Mouse (Mus musculus) gastrocnemius, postnatal 36 days (tissue): Measurements from ENCODE around the gene Isyna1. TPM values are rescaled to one million over a fixed set of nuclear protein-coding genes. Genes with fewer than 3 reads are reported as not detected.
A peak's percentile ranks its signal among the peaks of the same experiment; 100 is the strongest.

Source experiments
- DNase-seq, 2 experiments: peaks; one replicate each; pipeline ENCODE4 v3.0.0; 2022
- intact Hi-C: fragments of 180-260 bp; cut with DNase I; formaldehyde crosslinking; loops from one replicate; pipeline ENCODE4 v1.15.1; 2025
- long read RNA-seq, 2 experiments: library from polyadenylated mRNA; stranded (forward); transcript quantifications; one replicate each; pipeline ENCODE4 v2.0.0; 2021
- total RNA-seq, 2 experiments: library from RNA; stranded (reverse); gene quantifications; 2 replicates each; pipeline ENCODE4 v1.2.3; 2021

Isyna1 gene
- total RNA-seq, result 1 to 10 TPM; 4.1 to 5.1 TPM
- long read RNA-seq, experiment 1, partial matches to known transcripts, result 2 of 6 reads
- long read RNA-seq, experiment 1, other reads (novel, unspliced or antisense), result 0 of 6 reads
- long read RNA-seq, experiment 2, partial matches to known transcripts, result 0 of 4 reads
- long read RNA-seq, experiment 2, other reads (novel, unspliced or antisense), result 0 of 4 reads

DNA sequence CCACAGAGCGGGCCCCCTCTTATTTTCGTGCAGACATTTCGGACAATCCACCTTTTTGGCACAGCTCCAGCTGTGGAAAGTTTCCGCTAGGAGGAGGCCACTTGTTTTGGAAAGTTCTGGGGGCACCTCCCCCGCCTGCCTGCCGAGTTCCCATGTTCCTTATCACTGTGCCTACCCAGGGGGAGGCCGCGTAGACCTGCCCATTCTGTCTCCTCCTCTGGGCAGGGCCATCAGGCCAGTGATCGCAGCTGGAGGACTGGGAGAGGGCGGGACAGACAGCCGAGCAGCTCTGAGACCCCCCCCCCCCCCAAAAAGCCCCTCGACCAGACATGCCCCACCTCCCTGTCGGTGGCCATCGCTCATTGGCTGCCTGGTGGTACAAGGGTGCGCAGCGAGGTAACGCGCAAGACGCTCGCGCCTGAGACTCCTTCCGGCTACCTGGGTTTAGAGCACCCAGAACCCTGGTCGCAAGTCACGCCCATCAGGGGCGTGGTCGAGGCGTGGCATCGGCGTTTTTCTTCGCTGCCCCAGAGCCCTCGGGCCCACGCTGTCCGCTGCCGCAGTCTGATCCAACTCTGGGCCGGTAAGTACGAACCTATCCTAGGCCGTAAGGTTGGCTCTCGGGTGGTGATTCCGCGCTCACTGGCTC is at the start of gene Isyna1:
Gene Isyna1, plus strand, starts transcription at position 413 of the 649 bp plus-strand sequence.
- DNase-seq, result peak; percentile 58 to 62
- intact Hi-C loops, result no loop called here

DNA sequence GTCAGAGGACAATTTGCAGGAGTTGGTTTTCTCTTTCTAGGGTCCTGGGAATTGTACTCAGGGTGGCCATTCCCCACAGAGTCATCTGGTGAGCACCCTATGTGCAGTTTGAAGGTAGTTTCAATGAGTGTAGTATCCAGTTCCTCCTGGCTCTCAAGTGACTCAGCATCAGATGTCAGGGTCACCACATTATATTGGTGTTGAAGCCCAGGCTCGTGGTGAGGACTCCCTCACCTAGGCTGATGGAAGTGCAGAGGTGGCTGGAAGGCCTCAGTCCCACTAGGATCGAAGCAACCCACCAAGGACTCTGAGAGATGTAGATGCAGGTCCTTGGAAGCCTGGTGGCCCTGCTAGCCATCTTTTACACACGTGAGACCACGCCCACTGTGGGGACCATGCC is 47.8 kb upstream of the Isyna1 start:
- intact Hi-C loops, result loop anchor here (5.0 kb wide), 1 partner anchor 36 kb away; no protein-coding TSS in a partner anchor
- no peak for DNase-seq

DNA sequence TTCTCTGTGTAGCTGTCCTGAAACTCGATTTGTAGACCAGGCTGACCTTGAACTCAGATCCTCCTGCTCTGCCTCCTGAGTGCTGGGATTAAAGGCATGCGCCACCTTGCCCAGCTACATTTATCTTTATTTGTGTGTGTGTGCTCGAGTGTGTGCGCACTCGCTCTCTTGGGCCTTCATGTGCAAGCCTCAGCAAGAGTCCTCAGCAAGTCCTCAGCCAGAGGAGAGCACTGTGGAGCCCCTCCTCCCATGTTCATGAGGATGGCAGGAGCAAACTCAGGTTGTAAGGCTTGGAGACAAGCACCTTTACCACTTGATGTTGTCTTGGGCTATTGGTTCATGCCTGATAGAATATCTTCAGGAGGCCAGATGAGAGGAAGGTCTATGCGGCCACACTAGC is 46.4 kb upstream of the Isyna1 start:
- intact Hi-C loops, result loop anchor here (5.0 kb wide), 1 partner anchor 35 kb away; no protein-coding TSS in a partner anchor
- DNase-seq, result no peak

DNA sequence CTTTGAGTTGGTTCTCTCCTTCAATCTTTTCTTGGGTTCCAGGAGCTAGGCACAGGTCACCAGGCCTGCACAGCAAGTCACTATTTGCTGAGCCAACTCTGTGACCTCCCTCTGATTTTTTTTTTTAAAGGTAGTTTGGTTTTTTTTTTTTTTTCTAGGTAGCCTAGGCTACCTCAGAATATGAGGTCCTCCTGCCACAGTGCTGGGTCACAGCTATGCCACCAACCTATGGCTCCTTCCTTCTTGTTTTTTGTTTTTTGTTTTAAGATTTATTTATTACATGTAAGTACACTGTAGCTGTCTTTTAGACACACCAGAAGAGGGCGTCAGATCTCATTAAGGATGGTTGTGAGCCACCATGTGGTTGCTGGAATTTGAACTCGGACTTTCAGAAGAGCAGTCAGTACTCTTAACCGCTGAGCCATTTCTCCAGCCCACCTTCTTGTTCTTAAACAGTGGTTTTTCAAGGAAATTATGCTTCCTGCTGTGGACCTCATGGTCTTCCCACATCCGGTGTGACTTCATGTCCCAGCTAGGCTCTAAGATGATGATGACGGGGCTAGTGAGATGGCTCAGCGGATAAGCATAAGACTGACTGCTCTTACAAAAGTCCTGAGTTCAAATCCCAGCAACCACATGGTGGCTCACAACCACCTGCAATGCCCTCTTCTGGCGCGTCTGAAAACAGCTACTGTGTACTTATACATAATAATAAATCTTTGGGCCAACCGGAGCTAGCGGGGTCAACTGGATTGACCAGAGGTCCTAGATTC is 44.6 kb upstream of the Isyna1 start:
- intact Hi-C loops, result loop anchor here (5.0 kb wide), 1 partner anchor 33 kb away; no protein-coding TSS in a partner anchor
- no peak for DNase-seq

DNA sequence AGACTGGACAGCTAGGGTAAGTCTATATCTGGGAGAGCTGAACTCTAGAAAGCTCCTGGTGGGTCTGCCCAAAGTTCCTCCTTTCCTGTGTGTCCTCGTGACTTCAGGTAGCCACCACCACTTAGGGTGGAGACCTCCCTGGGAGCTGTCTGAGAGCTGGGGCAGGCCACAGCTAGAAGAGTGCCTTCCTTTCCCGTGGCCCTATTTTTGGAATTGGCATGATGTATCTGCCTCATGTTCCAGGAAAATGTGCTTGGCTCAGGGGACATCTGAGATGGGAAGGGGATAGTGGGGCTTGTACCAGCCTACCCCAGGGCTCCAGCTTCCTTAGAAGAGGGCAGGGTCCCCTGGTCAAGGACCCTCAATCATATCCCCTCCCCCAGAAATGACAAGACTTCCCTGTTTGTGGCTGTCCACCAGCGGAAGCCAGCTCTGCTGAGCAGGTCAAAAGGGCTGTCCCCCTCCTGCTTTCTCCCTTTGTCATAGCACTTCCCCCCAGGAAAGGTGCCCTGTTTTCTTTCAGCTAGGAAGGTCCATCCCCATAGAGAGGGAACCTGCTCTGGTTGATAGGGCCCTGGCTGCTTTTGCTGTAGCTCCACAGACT is 42.5 kb upstream of the Isyna1 start:
- intact Hi-C loops, result no loop called here
- no peak for DNase-seq

DNA sequence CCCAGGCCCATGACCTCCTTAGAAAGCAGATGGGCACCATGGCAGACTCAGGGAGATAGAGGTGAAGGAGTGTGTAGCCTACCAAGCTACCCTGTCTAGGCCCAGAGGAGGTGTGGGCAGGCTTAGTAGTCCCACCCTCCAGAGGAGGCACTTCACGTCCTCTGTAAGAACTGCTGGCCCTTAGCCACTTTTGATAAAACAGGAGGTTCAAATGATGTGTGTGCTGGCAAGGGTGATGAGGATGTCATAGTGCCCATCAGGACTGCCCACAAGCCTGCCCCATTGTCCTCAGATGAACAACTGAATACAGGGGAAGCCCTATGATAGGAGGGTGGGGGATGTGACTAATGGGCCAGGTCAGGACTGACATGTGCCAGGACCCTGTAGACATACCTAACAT is 41.3 kb upstream of the Isyna1 start:
- DNase-seq, result no peak
- intact Hi-C loops, result no loop called here

DNA sequence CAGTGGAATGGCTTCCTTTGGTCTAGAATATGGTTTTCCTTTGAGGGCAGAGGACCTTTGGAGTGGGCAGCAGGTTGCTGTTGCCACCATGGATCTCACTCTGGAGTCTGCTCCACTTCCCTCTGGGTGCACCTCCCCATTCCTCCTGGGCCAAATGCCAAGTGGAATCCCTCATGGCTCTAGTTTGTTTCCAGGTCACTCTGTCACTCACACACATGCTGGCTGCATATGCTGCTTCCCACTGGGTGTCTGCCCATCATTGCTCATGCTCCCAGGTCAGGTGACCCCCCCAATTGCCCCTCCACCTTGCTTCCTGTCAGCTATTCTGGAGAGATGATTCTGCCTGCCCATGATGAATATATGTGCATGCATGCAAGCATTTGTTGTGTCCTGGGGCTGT is 40.4 kb upstream of the Isyna1 start:
- intact Hi-C loops, result no loop called here
- peak in 1 of 2 experiments; percentile 70 for DNase-seq

DNA sequence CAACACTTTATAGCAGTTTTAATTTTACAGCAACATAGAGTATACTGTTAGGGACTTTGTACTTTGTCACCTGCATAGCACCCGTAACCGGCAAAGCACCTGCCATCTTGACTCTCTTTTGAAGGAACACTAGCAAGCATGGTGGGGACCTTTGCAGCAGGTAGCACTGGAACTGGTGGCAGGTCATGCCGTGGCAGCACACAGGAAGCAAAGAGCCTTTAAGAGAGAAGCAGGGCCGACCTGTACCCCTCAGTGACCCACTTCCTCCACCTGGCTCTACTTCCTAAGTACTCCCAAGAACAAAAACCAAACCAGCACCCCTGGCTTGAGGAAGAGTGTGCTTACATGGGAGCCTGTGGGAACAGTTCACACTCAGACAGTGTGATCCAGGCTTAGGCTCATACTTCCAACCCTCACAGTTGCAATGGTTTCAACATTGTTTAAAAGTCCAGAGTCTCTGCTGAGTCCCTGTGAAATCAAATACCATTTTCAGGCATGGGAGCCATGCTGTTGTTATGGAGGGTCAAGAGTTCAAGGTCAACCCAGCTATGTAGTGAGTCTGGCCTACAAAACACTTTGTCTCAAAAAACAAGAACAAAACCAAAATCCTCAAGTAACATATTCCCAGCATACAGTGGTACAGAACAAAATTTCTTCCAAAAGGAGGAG is 39.0 kb upstream of the Isyna1 start:
- intact Hi-C loops, result no loop called here
- DNase-seq, result no peak

DNA sequence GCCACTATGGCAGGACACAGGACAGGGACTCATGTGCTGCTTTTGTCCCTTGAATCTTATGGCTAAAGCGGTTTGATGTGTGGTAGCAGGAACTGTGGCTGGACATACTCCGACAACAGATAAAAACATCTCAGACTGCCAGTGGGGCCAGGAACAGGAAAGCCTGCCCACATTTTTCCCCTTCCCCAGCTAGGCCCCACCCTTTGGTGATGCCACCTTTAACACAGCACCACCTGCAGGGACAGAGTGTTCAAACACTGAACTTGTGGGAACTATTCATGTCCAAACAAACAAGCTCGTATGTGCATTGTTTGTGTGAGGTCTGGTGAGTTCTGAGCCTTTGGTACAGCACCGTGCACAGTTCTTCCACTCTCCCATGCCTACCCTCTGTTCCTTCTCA is 35.8 kb upstream of the Isyna1 start:
- no peak for DNase-seq
- intact Hi-C loops, result no loop called here

DNA sequence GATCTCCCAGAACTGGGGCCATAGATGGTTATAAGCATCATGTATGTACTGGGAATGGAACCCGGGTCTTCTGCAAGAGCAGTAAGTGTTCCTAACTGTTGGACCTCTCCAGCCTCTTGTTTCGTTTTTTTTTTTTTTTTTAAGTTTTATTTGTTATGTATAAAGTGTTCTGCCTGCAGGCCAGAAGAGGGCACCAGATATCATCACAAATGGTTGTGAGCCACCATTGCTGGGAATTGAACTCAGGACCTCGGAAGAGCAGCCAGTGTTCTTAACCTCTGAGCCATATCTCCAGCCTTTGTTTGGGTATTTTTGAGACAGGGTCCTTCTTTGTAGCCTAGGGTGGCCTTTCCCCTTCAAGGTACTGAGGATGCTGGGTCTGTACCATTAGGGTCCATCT is 35.2 kb upstream of the Isyna1 start:
- DNase-seq, result no peak
- intact Hi-C loops, result no loop called here

DNA sequence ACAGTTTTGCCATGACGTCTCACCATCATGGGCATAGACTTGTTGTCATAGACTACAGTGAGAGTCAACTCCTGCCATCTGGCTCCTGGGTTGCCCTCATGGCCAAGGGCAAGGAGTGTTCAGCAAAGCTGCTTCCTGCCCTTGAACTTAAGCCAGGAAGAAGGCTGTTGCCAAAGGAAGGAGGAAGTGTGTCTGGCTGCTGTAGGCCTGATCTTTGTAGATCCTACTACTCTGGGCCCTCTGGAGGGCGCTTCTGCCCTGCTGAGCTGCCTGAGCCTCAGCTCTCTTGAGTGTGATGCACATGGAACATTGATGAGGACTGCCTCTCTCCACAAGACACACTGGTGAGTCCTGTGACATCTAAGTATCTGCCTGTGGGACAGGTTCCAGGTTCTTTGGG is 34.1 kb upstream of the Isyna1 start:
- intact Hi-C loops, result loop anchor here (2.0 kb wide), 1 partner anchor 25 kb away; no protein-coding TSS in a partner anchor
- peak in 1 of 2 experiments; percentile 56 for DNase-seq

DNA sequence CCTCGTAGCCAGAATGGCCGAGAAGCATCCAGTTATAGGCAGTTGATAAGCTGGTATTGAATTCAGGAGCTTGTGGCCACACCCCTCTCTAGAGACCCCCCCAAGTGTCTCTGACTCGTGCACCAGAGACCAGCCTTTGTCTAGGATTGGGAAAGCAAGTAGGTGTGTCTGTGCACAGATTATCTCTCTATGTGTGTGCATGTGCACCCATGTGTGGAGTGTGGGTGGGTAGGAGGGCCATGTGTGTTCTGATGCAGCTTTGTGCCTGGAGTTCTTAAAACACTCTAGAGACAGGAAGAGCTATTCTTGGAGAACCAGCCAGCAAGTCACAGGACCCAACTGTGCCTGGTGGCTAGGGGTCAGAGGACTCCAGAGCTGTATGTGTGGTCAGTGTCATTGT is 33.6 kb upstream of the Isyna1 start:
- intact Hi-C loops, result loop anchor here (2.0 kb wide), 1 partner anchor 24 kb away; no protein-coding TSS in a partner anchor

DNA sequence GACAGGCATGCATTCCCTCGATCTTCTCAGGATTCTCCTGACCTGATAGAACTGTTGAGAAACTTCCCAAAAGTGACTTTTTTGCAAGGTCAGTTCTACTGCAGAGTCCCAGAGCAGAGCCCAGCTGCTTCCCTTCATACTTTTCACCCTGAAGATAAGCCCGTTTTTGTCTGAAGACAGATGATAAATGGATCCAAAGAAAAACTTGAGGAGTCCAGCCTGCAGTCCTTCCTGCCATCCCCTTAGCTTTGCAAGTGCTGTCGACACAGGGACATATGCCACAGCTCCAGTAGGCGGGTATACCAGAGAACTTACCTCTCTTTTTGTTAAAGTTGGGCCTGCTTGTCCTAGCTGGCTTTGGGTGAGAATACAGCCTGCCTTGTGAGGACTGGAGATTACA is 32.8 kb upstream of the Isyna1 start:
- intact Hi-C loops, result loop anchor here (2.0 kb wide), 1 partner anchor 23 kb away; no protein-coding TSS in a partner anchor
- no peak for DNase-seq

More for the DNA sequence above, 33.6 kb upstream of the Isyna1 start:
- DNase-seq, result no peak

DNA sequence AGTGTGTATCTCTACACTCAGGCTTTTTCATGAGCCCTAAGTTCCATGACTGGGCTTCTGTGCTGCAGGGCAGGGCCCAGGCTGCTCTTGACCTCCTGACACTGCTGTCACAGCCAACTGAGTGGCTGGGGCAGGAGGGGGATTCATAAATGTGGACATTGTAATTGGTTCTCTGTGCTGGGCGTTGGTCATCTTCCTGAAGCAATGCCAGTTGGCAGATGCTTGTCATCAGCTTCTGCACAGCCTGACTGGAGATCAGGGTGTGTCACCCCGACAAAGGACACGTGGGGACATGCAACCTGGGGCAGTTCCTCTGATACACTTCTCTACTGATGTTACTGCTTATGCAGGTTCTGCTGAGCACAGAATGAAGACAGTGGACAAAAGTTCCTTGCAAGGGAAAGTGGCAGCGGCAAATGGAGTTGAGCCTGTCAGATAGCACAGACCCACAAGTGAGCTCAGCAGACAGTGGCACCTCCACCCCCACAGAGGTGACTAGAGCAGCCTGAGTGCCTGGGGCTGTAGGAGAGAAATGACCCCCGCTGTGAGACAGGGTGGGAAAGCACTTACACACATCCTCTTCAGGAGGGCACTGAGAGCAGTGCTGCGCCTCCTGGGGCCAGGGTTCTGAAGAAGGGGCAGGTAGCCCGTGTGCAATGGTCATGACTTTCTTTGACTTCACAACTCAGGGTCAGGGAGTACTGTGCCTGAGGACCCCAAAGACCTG is 32.2 kb upstream of the Isyna1 start:
- intact Hi-C loops, result loop anchor here (2.0 kb wide), 1 partner anchor 23 kb away; no protein-coding TSS in a partner anchor
- peak in 1 of 2 experiments; percentile 50 for DNase-seq

DNA sequence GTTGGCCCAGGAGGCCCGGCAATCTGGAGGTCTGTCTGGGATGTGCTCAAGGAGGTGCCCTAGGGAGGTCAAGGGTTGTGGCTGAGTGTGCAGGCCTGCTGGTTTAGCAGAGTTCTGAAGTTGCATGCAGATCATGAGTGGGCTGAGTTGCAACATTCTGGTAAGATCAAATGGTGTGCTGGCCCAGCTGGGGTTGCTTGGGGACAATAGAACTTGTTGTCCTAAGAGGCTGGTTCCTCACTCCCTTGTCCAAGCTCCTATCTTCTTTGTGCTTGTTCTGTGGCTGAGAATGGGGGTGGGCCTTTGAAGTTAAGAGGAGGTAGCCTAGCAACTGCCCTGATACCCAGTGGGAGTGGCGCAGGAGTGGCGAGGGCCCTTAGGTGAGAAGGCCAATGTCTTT is 31.4 kb upstream of the Isyna1 start:
- DNase-seq, result no peak
- intact Hi-C loops, result no loop called here

DNA sequence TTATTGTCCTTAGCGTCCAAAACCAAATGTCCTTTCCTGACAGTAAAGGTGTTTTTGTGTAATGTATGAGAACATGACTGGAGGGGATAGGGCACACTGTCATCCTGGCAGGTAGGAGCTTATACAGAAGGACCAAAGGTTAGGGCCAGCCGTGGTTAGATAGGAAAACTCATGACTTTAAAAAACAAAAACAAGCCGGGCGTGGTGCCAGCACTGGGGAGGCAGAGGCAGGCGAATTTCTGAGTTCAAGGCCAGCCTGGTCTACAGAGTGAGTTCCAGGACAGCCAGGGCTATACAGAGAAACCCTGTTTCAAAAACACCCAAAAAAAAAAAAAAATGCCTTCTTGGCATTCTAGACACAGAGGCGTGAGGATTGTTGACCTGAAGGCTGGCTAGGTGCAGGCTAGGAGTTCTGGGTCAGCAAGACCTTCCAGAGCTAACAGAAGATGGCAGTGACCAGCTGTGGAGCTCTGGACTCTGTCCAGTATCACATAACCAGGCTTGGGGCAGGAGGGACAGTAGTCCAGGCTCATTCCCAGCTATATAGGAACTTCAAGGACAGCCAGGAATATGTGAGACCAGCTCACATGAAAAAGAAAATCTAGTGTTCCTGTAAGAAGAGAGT is 30.3 kb upstream of the Isyna1 start:
- intact Hi-C loops, result no loop called here
- no peak for DNase-seq

DNA sequence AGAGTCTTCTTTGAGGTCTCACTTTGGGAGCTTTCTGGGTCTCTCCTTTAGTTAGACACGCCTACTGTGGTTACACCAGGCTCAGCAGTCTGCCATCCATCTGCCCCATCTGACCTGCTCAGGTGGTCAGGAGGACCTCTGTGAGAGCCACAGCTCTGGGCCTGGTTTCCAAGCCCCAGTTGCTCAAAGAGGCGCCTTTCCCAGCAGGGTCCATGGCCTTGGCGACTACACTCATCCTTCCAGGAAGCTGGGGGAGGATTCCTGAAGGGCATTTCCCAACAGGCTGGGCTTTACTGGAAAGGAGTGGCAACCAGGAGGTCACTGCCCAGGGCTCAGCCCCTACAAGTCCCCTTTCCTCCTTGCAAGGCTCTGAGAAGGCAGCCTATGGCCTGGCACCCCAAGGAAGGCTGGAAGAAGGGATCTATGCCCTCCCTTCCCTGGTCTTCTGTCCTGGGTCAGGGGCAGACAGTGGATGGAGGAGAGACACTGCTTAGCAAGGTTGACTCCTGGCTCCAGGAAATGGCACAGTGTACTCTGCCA is 29.4 kb upstream of the Isyna1 start:
- intact Hi-C loops, result no loop called here
- DNase-seq, result no peak

DNA sequence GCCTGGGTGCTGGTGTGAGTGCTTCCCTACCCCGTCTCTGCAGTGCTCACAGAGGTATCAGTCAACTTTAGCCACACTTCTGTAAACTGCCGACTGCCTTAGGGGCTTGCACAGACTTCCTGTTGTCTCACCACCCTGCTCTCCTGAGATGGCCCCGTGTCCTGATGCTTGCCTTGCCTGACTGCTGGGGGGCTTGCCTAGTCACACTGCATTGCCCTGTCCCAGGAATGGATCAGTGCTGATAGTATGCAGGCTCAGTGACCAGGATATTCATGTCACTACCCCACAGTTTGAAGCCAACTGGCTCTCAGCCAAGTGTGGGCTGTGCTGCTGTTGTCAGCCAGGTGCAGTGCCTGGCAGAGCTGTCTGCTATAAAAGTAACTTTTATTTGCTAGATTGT is 28.6 kb upstream of the Isyna1 start:
- intact Hi-C loops, result no loop called here
- DNase-seq, result no peak

DNA sequence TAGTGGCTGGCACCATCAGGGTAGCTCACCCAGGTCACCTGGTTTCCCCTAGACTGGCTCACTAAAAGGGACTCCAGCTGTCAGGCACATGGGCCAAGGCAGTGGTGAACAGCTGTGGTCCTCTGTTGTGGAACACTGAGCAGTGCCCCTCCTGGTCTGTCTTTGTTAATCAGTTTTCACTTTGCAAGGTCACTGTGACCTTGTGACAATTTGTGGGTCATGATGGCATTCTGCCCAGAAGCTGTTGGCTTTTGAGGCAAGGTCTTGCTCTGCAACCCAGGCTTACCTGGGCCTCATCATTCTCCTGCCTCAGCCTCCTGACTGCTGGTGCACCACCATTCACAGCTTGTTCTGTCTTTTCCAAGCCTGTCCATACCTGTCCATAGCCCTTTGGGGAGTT is 23.8 kb upstream of the Isyna1 start:
- intact Hi-C loops, result no loop called here
- DNase-seq, result no peak
